Mouse (Mus musculus) liver, embryonic 15.5 days (tissue): ENCODE measurements around the gene Slc4a4. TPM values are rescaled to one million over a fixed set of nuclear protein-coding genes. Genes with fewer than 3 reads are reported as not detected.

Experiments used
- ATAC-seq: fragments of 200-750 bp; cut with Nextera tagmentation; 2 replicates; pipeline ENCODE4 v1.8.0; 2017; ENCODE audit warnings: moderate number of reproducible peaks, mild to moderate bottlenecking, moderate library complexity; ENCODE audit not compliant: insufficient read depth
- H3K27ac ChIP-seq: fragments of 300-500 bp; sonication (generic); replicated peaks from 2 replicates; pipeline ENCODE4 v1.5.1; 2015; ENCODE audit warnings: mild to moderate bottlenecking, inconsistent platforms
- H3K27me3 ChIP-seq: fragments of 300-500 bp; sonication (generic); 2 replicates; pipeline ENCODE4 v1.6.1; 2015; ENCODE audit warnings: mild to moderate bottlenecking, inconsistent platforms
- H3K36me3 ChIP-seq: fragments of 300-500 bp; sonication (generic); replicated peaks from 2 replicates; pipeline ENCODE4 v1.6.1; 2015; ENCODE audit warnings: moderate library complexity, mild to moderate bottlenecking, inconsistent platforms
- H3K4me1 ChIP-seq: fragments of 300-500 bp; sonication (generic); replicated peaks from 2 replicates; pipeline ENCODE4 v1.6.1; 2015; ENCODE audit warnings: inconsistent platforms
- H3K4me2 ChIP-seq: fragments of 300-500 bp; sonication (generic); 2 replicates; pipeline ENCODE4 v1.6.1; 2015; ENCODE audit warnings: moderate library complexity, mild to moderate bottlenecking, inconsistent platforms
- H3K4me3 ChIP-seq: fragments of 300-500 bp; sonication (generic); replicated peaks from 2 replicates; pipeline ENCODE4 v1.5.1; 2015; ENCODE audit warnings: mild to moderate bottlenecking, inconsistent platforms
- H3K9ac ChIP-seq: fragments of 300-500 bp; sonication (generic); 2 replicates; pipeline ENCODE4 v1.6.1; 2015; ENCODE audit warnings: moderate library complexity, mild to moderate bottlenecking, inconsistent platforms
- H3K9me3 ChIP-seq: fragments of 300-500 bp; sonication (generic); replicated peaks from 2 replicates; pipeline ENCODE4 v1.6.1; 2016; ENCODE audit warnings: inconsistent platforms
- WGBS: fragments of 180-500 bp; shearing (Covaris S2); methylation state at CpG from one replicate; pipeline ENCODE4 v1.1.7; 2015; ENCODE audit warnings: mixed read lengths; ENCODE audit not compliant: insufficient replicate concordance; 5-methylcytosine and 5-hydroxymethylcytosine counted together
- polyA plus RNA-seq: library from polyadenylated mRNA; unstranded; fragments of >200 nt; fragmentation: Nextera tagmentation; extraction: Ambion mirVana; gene quantifications from 2 replicates; pipeline ENCODE4 v1.2.1, GENCODE M21; 2015

Slc4a4 gene
- polyA plus RNA-seq, 1 experiment from 2014 or later = 0.62 TPM

- Histone ChIP-seq H3K9ac (no peak overlapping the region), H3K4me2 (no peak overlapping the region), H3K27ac (no peak overlapping the region), H3K36me3 (no peaks in the 10 kb centered on the region), H3K27me3 (no peaks in the 10 kb centered on the region), H3K4me1 (no peaks in the 10 kb centered on the region), H3K9me3 (no peaks in the 10 kb centered on the region), H3K4me3 (no peak overlapping the region)
- 89% methylated on average over 7 of the region's 7 CpGs for WGBS
- no peak for ATAC-seq
Observed at GRCm38 (mm10) chr5:89000598-89000997, 114.0 kb downstream of the Slc4a4 start.

- no peaks in the 10 kb centered on the region for H3K9me3 ChIP-seq
Observed at GRCm38 (mm10) chr5:89010116-89010515, 123.5 kb downstream of the Slc4a4 start.

GRCm38 (mm10) chr5:89012456-89012855 lies 125.8 kb downstream of the Slc4a4 start:
- Histone ChIP-seq H3K4me2 (no peak overlapping the region), H3K27ac (no peak overlapping the region), H3K9ac (no peak overlapping the region), H3K9me3 (no peaks in the 10 kb centered on the region), H3K4me3 (no peak overlapping the region), H3K36me3 (no peaks in the 10 kb centered on the region), H3K27me3 (no peaks in the 10 kb centered on the region), H3K4me1 (no peaks in the 10 kb centered on the region)
- ATAC-seq = no peak
- WGBS = 46% methylated on average over 3 of the region's 3 CpGs

More at GRCm38 (mm10) chr5:89010116-89010515, 123.5 kb downstream of the Slc4a4 start:
- Histone ChIP-seq H3K4me1 (no peaks in the 10 kb centered on the region), H3K9ac (no peak overlapping the region), H3K36me3 (no peaks in the 10 kb centered on the region), H3K4me2 (no peak overlapping the region), H3K27ac (no peak overlapping the region), H3K4me3 (no peak overlapping the region), H3K27me3 (no peaks in the 10 kb centered on the region)
- ATAC-seq = no peak
- 58% methylated on average over 5 of the region's 5 CpGs for WGBS

- Histone ChIP-seq H3K36me3 (no peaks in the 10 kb centered on the region), H3K27me3 (no peaks in the 10 kb centered on the region), H3K9ac (no peak overlapping the region), H3K4me2 (no peak overlapping the region), H3K4me3 (no peak overlapping the region), H3K4me1 (no peaks in the 10 kb centered on the region), H3K9me3 (no peaks in the 10 kb centered on the region), H3K27ac (no peak overlapping the region)
- ATAC-seq = no peak
- 51% methylated on average over 2 of the region's 2 CpGs for WGBS
Observed at GRCm38 (mm10) chr5:89014782-89015181, 128.2 kb downstream of the Slc4a4 start.

GRCm38 (mm10) chr5:89015878-89016277 lies 129.3 kb downstream of the Slc4a4 start:
- Histone ChIP-seq H3K9ac (no peak overlapping the region), H3K4me1 (no peaks in the 10 kb centered on the region), H3K4me3 (no peak overlapping the region), H3K9me3 (no peaks in the 10 kb centered on the region), H3K27ac (no peak overlapping the region), H3K4me2 (no peak overlapping the region), H3K36me3 (no peaks in the 10 kb centered on the region), H3K27me3 (no peaks in the 10 kb centered on the region)
- WGBS = 69% methylated on average over 5 of the region's 5 CpGs
- no peak for ATAC-seq

GRCm38 (mm10) chr5:89018537-89018936 lies 131.9 kb downstream of the Slc4a4 start:
- Histone ChIP-seq H3K9me3 (no peaks in the 10 kb centered on the region), H3K4me2 (no peak overlapping the region)

GRCm38 (mm10) chr5:89024413-89024812 lies 137.8 kb downstream of the Slc4a4 start:
- H3K9ac ChIP-seq = no peak overlapping the region
- H3K4me2 ChIP-seq = no peak overlapping the region
- H3K9me3 ChIP-seq = no peaks in the 10 kb centered on the region
- ATAC-seq = no peak
- no peaks in the 10 kb centered on the region for H3K27me3 ChIP-seq
- WGBS = 70% methylated on average over 4 of the region's 4 CpGs
- H3K4me1 ChIP-seq = no peaks in the 10 kb centered on the region
- no peak overlapping the region for H3K27ac ChIP-seq
- H3K4me3 ChIP-seq = no peak overlapping the region
- no peaks in the 10 kb centered on the region for H3K36me3 ChIP-seq

More at GRCm38 (mm10) chr5:89018537-89018936, 131.9 kb downstream of the Slc4a4 start:
- WGBS = 61% methylated on average over 6 of the region's 6 CpGs
- Histone ChIP-seq H3K4me3 (no peak overlapping the region), H3K36me3 (no peaks in the 10 kb centered on the region), H3K27me3 (no peaks in the 10 kb centered on the region), H3K4me1 (no peaks in the 10 kb centered on the region), H3K9ac (no peak overlapping the region), H3K27ac (no peak overlapping the region)
- no peak for ATAC-seq

GRCm38 (mm10) chr5:89027518-89028085 lies 141.0 kb downstream of the Slc4a4 start:
- Histone ChIP-seq H3K4me2 (no peak overlapping the region), H3K4me1 (no peaks in the 10 kb centered on the region), H3K27me3 (no peaks in the 10 kb centered on the region), H3K36me3 (no peaks in the 10 kb centered on the region), H3K4me3 (no peak overlapping the region), H3K27ac (no peak overlapping the region), H3K9me3 (no peaks in the 10 kb centered on the region), H3K9ac (no peak overlapping the region)
- 74% methylated on average over 4 of the region's 4 CpGs for WGBS
- ATAC-seq = no peak

GRCm38 (mm10) chr5:89032647-89033046 lies 146.0 kb downstream of the Slc4a4 start:
- Histone ChIP-seq H3K9me3 (no peaks in the 10 kb centered on the region), H3K4me2 (no peak overlapping the region), H3K27me3 (no peaks in the 10 kb centered on the region), H3K4me3 (no peak overlapping the region), H3K36me3 (no peaks in the 10 kb centered on the region), H3K4me1 (no peaks in the 10 kb centered on the region), H3K27ac (no peak overlapping the region), H3K9ac (no peak overlapping the region)
- 53% methylated on average over 8 of the region's 8 CpGs for WGBS
- no peak for ATAC-seq

GRCm38 (mm10) chr5:89033256-89033655 lies 146.6 kb downstream of the Slc4a4 start:
- H3K9me3 ChIP-seq = no peaks in the 10 kb centered on the region
- no peak overlapping the region for H3K9ac ChIP-seq
- ATAC-seq = no peak
- no peaks in the 10 kb centered on the region for H3K27me3 ChIP-seq
- no peak overlapping the region for H3K27ac ChIP-seq
- H3K4me3 ChIP-seq = no peak overlapping the region
- H3K36me3 ChIP-seq = no peaks in the 10 kb centered on the region
- no peaks in the 10 kb centered on the region for H3K4me1 ChIP-seq
- 67% methylated on average over 4 of the region's 4 CpGs for WGBS
- H3K4me2 ChIP-seq = no peak overlapping the region

- Histone ChIP-seq H3K4me2 (no peak overlapping the region), H3K27ac (no peak overlapping the region), H3K9me3 (no peaks in the 10 kb centered on the region), H3K27me3 (no peaks in the 10 kb centered on the region), H3K4me1 (no peaks in the 10 kb centered on the region), H3K36me3 (no peaks in the 10 kb centered on the region), H3K9ac (no peak overlapping the region), H3K4me3 (no peak overlapping the region)
- WGBS = 22% methylated on average over 5 of the region's 5 CpGs
- ATAC-seq = no peak
Observed at GRCm38 (mm10) chr5:89036147-89036546, 149.5 kb downstream of the Slc4a4 start.

GRCm38 (mm10) chr5:89040814-89041213 lies 154.2 kb downstream of the Slc4a4 start:
- H3K27ac ChIP-seq = no peak overlapping the region
- no peaks in the 10 kb centered on the region for H3K4me1 ChIP-seq
- no peaks in the 10 kb centered on the region for H3K36me3 ChIP-seq
- no peak for ATAC-seq
- H3K9me3 ChIP-seq = no peaks in the 10 kb centered on the region
- H3K27me3 ChIP-seq = no peaks in the 10 kb centered on the region
- WGBS = 63% methylated on average over 3 of the region's 3 CpGs
- H3K9ac ChIP-seq = no peak overlapping the region
- no peak overlapping the region for H3K4me3 ChIP-seq
- H3K4me2 ChIP-seq = no peak overlapping the region
